Mouse (Mus musculus) heart, postnatal 14 days (tissue): ENCODE results near the gene Srebf2. TPM values are rescaled to one million over a fixed set of nuclear protein-coding genes. Genes with fewer than 3 reads are reported as not detected.

Source experiments
- DNase-seq, 2 experiments: peaks; one replicate each; pipeline ENCODE4 v3.0.0; 2021 to 2022
- intact Hi-C: fragments of 180-260 bp; cut with DNase I; formaldehyde crosslinking; loops from one replicate; pipeline ENCODE4 v1.15.1; 2025
- total RNA-seq, 2 experiments: library from RNA; stranded (reverse); gene quantifications; 2 replicates each; pipeline ENCODE4 v1.2.3; 2021

Gene Srebf2
- total RNA-seq, 2 experiments from 2014 or later, result 18.7 to 22.6 TPM

DNA sequence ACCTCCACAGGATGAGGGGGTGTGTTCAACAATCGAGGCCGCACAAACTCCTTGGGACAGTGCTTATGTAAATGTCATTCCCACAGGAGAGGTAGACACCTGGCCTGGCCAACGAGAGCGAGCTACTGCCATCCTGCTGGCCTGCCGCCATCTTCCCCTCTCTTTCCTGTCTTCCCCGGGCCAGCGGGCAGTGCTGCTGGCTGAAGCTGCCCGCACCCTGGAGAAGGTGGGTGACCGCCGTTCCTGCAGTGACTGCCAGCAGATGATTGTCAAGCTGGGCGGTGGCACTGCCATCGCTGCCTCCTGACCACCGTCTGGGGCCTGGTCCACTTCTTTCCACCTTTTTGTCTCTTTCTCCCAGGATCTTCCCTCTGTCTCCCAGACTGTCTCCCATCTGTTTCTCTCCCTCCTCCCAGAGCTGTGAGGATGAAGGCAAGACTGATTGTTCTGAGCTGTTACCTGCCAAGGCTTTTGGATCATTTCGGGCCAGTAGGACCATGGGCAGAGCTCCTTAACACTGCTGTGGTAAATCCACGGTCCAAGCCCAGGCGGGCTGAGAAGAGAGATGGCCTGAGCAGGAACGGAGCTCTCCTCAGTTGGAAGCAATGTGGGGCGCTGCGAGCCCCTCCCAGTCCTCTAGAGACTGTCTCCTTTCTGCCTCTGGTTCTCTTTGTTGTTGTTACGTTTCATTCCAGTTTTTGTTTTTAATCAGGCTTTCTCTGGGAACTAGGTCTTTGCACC, 56.8 kb downstream of the Srebf2 start:
- DNase-seq, result no peak
- intact Hi-C loops, result no loop called here

DNA sequence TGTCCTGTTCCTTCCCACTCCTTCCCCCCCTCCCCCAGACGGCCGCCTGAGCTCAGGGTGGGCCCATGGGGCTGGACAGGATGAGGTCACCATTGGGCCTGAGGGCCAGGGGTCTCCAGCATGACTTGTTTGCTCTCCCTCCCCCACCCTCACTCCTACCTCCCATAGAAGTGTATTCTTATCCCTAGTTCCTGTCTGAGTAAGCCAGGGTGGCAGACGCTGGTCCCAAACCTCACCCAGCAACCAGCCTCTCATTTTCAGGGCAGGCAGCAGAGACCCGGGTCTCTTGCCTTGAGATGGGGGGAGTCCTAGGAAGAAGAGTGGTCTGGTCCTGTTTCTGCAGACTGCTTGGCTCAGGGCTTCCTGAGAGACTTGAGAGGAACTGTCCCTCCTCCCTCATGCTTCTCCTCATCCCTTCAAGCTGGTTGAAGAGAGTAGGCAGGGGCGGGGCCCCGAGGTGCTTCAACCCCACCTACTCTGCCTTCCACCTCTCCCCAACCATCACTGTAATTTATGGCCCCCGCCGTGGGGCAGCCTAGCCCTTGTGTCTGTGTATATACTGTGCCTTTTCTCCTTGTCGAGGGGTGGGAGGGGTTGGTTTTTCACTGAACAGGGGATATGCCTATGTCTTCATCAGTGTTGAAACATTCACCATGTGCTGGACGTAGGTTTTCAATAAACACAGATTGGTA, 57.8 kb downstream of the Srebf2 start:
- intact Hi-C loops, result no loop called here
- DNase-seq, result no peak

DNA sequence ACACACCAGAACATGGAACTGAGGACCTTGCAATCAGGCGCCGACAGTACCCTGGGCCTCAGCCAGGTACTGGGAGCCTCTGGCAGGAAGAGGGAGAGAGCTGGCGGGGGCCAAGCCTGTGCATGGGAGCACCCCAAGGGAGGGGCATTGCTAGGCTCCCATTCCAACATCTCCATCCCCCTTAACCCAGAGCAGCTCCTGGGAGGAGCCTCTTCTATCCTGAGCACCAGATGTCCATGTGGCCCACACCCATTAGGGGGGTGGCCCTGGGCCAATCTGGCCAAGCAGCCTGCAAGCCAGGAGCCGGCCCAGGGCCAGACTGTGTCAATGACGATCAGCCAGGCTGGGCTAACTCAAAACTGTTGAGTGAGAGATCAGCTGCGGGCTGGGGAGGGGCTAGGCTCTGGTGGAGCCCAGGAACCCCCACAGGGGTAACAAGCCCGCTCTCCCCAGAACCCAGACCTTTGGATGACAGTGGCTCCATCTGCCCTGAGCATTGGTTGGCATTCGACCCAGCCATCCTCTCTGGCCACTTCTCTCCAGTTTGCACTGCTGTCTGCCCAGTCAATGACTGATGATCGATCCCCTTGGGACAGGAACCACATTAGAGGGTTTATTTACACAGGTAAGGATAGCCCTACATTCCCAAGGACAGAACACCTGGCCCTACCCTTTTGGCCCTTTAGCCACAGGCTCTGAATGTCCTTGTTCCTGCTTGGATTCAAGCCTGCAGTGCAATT, 59.6 kb downstream of the Srebf2 start:
- DNase-seq, result peak; percentile 86 to 90
- intact Hi-C loops, result no loop called here

DNA sequence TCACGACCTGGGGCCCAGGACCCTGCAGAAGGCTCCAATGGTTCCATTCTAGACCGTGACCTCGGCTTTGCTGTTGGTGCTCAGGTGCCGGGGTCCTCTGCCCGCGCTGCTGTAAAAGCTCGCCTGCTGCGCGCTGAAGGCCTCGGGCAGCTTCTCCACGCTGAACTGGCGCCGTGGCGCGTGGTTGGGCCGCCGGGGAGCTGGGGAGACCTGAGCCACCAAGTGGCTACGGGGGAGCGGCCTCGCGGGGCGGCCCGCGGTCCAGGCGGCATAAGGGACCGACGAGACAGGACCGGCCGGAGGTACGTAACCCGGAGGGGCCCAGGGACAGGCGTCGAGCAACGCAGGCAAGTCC, 60.1 kb downstream of the Srebf2 start:
- DNase-seq, result no peak
- intact Hi-C loops, result no loop called here

DNA sequence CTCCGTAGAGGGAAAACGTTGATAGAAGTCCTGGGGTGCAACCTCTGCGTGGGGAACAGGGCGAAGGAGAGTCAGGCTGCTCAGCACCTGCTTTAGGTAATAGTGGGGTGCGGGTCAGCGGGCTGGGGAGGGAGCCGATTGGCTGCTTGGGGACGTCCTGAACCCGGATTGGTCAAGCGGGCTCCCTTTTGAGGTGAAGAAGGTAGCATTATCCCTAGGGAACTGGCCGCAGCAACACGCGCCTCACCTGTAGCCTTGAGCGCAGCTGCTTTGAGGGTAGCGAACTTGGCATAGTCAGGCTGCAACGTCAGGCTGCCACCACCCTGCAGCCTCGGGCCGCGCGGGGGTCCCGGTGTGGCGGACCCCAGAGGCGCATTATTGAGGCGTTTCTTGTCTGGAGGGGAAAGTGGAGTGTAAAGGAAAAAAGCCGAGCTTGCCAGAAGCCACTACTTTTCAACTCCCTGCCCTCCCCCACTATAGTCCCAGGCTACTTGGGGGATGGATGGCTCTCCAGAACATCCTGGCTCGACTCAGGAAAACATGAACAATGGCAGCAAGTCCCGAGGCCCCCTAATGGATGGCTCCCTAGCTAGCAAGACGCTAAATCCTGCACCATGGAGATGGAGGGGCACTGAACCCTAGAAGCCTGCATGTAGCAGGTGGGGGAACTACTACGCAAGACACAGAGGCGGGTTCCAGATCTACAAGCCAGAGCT, 60.7 kb downstream of the Srebf2 start:
- intact Hi-C loops, result no loop called here
- no peak for DNase-seq

DNA sequence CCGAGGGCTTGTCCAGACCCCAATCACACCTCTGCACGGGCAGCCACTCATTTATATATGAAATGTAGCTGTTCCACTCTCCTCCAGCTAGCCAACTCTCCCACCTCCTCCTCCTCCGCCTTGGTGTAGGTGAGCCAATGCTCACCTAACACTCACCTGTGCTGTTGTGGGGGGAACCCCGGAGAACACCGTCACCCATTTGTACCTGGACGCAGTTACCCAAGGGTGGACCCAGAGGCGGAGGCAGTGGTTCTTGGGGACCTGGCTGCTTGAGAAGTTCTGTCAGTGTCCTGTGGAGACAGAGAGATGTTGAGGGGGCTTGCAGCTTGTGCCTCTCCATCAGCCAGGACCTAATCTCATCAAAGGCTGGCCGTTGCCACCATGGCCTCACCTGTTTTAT, 61.3 kb downstream of the Srebf2 start:
- intact Hi-C loops, result no loop called here

DNA sequence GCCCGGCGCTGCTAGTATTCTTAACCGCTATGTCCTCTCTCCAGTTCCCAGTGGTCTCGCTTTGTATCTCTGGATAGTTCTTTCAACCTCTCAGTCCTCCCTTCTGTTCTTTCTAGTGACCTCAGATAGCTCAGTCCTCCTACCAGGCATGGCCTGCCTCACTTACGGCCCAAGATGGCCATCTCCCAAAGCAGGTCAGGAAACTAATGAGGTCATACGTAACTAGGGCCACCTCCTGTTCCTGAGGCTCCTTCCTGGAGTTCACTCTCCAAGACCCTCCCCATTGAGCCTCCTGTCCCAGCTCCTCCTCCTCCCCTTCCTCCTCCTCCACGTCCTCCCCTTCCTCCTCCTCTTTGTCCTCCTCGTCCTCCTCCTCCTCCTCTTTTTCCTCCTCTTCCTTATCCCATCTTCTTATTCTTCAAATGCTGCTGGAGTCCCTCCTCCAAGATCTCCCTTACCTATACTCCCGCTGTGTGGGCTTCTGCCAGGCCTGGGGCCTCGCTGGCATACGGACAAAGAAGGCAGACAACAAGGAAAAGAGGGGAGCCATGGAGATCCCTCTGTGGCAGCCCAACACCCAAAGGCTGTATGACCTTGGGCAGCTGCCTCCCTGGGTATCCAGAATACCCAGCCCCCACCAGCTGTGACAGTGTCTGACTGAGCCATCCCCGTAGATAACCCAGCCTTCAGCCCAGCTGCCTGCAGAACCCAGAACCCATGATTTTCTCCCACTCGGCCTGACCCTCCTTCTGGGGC, 62.5 kb downstream of the Srebf2 start:
- intact Hi-C loops, result no loop called here
- DNase-seq, result no peak

More for the DNA sequence above, 61.3 kb downstream of the Srebf2 start:
- no peak for DNase-seq

DNA sequence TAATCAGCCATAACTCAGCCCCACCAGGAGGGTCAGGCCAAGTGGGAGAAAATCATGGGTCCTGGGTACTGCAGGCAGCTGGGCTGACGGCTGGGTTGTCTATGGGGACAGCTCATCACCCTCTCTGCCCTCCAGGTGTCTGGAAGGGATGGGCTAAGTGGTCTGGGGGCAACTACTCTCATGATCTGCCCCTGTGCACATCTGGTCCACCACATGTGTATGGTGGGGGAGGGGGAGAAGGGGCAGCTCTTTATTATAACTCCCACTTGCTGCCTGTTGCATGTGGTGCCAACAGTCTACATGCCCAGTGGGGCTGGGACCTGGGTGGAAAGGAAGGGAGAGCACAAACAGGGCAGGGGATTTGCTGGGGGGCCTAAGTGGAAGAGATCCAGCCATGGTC, 63.8 kb downstream of the Srebf2 start:
- no peak for DNase-seq
- intact Hi-C loops, result no loop called here

DNA sequence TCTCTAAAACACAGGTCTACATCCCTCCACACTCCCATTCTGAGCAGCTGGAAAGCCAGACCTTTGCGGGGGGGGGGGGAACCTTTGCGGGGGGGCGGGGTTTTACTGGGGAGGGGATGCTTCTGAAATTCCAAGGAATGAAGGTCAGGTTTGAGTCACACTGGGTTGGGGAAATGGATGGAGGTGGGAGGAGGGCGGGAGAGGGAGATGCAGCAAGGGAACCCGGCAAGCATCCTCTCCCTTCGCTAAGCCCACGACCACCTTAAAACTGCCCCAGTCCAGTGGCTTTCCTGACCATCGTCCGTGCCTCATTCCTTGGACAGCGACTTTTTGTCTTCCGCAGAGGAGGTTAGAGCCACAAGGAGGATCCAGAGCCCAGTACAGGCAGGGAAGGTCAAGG, 64.3 kb downstream of the Srebf2 start:
- DNase-seq, result no peak
- intact Hi-C loops, result no loop called here

DNA sequence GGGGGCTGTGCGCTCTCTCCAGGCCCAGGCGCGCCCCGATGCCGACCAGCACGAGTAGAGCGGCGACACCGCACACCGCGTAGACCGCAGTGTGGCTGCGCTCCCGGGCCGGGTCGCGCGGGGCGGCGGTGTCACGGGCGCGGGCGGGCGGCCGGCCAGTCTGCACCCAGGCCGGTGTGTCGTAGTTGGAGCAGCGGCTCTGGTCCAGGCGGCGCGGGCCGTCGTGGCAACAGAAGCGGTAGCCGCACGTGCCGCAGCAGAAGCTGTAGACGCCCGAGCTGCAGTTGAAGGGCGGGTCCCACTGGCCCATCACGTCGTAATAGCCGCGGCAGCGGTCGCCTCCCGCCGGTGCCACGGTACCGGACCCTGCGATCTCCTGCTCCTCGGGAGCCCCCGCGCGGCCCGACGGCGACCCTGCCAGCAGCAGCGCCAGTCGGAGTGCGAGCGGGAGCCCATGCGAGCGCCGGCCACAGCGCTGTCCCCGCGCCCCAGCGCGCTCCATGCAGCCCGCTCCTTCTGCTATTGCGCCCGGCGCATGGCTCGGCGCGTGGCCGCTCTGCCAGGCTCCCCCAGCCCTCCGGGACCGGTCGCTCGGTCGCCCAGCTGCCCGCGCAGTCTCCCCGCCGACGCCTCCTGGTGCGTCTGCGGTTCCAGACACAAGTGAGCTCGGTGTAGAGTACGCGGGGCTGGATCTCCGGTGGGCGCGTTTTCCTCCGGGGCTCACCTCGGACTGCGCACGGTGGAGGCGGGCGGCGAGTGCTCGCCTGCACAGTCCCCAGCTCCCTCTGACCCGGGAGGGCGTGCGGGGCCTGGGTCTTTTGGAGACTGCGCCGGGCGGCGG, 65.2 kb downstream of the Srebf2 start:
- peak; percentile 30 to 33 for DNase-seq

DNA sequence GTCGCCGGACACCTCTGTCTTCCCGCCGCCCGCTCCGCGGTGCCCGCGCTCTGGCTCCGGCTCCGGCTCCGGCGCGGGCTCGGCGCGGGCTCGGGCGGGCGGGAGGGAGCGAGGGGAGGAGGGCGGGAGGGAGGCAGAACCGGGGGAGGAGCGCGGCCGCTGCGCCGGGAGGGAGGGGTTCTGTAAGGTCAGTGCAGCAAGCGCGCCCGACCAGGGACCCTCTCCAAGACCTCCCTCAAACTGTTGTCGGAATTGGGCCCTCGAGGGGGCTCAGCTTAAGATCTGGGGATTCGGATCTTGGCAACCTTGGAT, 65.7 kb downstream of the Srebf2 start, which contains the start of gene Shisa8:
Gene Shisa8, minus strand, starts transcription at position 64 of the 312 bp plus-strand sequence.
- intact Hi-C loops, result no loop called here

More for the DNA sequence above, 65.2 kb downstream of the Srebf2 start:
- intact Hi-C loops, result no loop called here

DNA sequence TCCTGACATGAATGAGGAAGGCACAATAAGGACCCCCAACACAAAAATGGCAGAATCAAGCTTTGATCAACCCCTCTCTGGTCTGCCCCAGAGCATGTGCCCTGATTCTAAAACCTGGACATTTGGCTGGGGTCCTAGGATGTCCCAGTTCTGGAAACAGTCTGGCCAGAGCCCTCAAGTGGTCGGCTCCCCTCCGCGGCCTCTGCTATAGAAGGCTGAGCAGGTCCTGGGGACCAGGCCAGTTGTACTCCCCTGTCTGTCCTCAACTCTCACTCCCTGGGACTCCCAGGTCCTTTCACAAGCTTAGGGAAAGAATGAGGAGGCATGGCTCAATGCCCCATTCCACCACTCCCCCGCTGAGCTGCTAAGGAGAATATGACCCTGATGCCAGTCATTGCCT, 66.2 kb downstream of the Srebf2 start:
- intact Hi-C loops, result no loop called here
- no peak for DNase-seq

More for the DNA sequence above, 65.7 kb downstream of the Srebf2 start, which contains the start of gene Shisa8:
- no peak for DNase-seq

DNA sequence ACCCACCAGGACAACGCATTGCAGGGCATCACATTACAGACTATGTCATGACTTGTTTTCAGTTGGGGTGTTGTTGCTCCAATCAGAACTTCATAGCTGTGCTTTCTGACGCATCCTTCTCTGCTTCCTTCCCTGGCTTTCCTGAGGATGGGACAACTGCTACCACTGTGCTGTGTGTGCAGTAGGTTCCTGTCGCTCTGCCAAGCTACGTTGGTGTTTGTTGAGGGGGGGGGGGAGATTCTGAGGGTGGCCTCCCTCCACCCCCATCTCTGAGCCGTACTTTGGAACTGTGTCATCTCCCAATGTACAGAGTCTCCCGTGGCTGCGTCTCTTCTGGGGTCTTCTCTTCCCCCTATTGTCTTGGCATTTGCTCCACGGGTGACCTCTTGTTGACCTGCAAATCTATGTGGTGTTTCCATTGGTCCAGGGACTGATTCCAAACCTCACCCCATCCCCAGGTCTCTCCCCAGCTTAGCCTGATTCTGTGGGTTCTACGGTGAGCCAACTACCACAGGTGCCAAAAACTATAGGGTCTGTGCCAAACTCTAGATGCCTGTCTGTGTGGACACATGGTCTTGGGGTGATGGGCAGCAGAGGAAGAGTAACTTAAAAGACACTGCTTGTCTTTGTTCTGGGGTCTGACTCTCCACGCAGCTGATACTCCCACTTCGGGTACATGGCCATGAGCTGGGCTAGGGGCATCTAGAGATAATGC, 68.5 kb downstream of the Srebf2 start:
- intact Hi-C loops, result no loop called here
- no peak for DNase-seq

DNA sequence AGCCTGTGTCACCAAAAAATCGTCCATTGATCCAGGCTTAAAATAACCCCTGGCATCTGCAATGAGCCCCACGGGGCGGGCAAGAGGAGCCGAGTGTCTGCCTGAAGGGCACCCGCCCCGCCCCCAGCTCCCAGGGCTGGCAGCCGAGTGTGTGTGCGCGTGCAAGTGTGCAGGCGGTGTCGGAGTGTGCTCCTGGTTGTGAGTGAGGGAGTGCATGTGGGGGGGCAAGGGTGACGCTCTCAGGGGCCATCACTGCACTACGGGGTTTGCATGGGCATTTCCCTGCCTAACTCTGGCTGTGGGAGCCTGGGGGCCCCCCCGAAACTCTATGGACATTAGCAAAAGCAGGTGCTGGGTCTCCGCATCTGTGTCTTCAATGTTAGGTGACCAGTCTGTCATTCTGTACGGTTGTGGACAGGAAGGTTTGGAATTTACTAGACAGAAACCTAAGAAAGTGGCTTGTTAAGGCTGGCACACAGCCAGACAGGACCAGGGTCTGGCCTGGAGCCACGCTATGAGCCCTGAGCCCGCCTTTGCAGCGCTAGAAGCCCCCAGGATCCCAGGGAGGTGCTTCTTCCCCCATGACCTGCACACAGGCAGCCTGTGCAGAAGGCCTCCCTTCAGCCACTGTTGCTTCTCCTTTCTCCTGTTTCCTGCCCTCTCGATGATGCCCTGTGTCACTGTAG, 69.3 kb downstream of the Srebf2 start:
- intact Hi-C loops, result no loop called here
- DNase-seq, result no peak

DNA sequence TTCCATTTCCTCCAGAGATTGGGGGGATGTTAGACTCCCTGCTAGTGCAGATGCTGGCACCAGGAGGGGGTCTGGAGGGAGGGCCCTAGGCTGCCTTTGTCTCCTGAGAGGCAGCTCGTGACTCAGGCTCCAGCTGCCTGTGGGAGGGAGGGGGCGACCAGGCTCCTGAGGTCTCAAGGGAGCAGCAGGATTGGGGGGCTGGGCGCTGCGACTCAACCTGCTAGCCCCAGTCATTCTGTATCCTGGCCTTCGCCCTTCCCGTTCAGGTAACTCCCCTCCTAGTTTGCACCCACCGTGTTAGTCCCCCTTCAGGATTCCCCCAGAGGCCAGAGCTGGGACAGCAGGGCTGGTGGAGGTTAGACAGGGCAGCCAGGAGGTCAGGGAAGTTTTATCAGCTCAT, 70.1 kb downstream of the Srebf2 start:
- no peak for DNase-seq
- intact Hi-C loops, result no loop called here

DNA sequence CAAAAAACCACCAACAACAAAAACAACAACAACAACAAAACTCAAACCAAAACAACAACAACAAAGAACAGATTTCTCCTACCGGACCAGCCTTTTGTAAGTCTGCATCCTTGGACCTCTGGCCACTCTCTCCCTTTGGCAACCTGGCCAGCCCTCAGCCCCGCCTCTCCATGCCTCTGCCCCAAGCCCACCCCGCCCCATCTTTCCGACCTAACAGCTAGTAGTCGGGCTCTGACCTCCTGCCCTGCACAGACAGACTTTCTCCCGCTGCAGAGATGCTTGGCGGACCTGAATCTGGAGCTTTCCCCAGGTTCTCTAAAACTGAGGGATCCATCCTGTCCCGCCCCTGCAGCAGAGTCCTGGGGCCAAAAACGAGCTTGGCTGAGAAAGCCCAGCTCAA, 71.0 kb downstream of the Srebf2 start:
- intact Hi-C loops, result no loop called here
- no peak for DNase-seq

DNA sequence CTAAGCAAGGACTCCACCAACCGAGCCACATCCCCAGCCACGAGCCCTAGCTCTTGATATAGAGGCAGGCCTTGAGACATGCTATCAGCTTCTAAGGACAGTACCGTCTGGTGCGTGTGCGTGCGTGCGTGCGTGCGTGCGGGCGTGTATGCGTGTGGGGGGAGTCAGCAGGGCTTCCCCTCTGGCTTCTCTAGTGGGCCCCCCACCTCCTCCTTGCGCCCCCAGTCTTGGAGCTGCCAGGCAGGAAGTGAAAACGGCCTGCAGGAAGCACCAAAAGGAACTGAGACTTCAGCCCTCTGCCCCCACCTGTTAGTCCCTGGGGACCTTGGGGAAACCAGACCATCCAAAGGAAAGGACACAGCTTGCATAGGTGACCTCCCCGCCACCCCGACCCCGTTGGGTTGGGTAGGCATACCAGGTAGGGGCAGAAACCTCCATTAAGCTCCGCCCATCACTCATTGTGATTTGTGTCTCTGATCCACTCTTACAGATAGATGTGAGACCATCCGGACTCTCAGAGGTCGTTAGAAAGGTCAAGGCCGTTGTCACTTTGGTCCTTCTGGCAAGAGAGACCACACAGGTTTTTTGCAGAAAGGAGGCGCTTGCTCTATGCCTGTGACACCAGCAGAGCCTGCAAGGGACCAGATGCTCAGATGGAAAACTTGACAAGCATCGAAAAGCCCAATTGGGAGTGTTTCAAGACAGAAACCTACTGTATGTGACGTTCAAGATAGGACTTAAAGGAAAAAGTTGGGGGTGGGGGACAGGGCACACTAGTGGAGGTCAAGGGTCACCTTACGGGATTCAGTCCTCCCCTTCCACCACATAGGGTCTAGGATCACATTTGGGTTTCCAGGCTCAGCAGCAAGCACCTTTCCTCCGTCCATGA, 72.0 kb downstream of the Srebf2 start:
- DNase-seq, result no peak
- intact Hi-C loops, result no loop called here
